Mouse (Mus musculus): ENCODE data around the gene Cdk9. TPM values are rescaled to one million over a fixed set of nuclear protein-coding genes. Genes with fewer than 3 reads are reported as not detected.

Gene Cdk9
- total and polyA plus RNA-seq, 3 experiments, result 30.9 to 125 TPM; not detected in 1

- TF ChIP-seq USF1 (IDR thresholded peaks at IDR 0.05; ENCODE audit: low read depth, low read length) (no peak), SIN3A (IDR thresholded peaks at IDR 0.05; ENCODE audit: low read length) (peak; percentile 70)
Observed at GRCm38 (mm10) chr2:32658873-32659272, 54.0 kb downstream of the Cdk9 start (continued).

GRCm38 (mm10) chr2:32655826-32656225 is 57.0 kb downstream of the Cdk9 start:
- H3K4me3 ChIP-seq (ENCODE audit: control insufficient read depth in 1 of 2, insufficient read depth in 1 of 2, low read depth in 2 of 2, low read length in 2 of 2), result no peak overlapping the region
- H3K9me3 ChIP-seq (replicated peaks; ENCODE audit: insufficient read depth, low read length), result no peaks in the 10 kb centered on the region
- no peak overlapping the region for H3K9ac ChIP-seq (ENCODE audit: control insufficient read depth, low read depth, low read length, poor library complexity, severe bottlenecking)
- H3K27ac ChIP-seq (ENCODE audit: control insufficient read depth, low read depth, low read length), result no peak overlapping the region
- H3K36me3 ChIP-seq (ENCODE audit: control insufficient read depth in 1 of 2, insufficient read depth in 2 of 2, low read length in 2 of 2), result peaks cover 0 to 15% of the 10 kb centered on the region in 2 experiments; a peak in 2 of 4 replicates
- H3K27me3 ChIP-seq (ENCODE audit: control insufficient read depth in 1 of 2, insufficient read depth in 2 of 2, low read length in 2 of 2), result no peaks in the 10 kb centered on the region
- TF ChIP-seq UBTF (IDR thresholded peaks at IDR 0.05; ENCODE audit: borderline replicate concordance, insufficient read depth, low read depth, low read length) (no peak), ELF1 (IDR thresholded peaks at IDR 0.05; ENCODE audit: low read depth, low read length) (no peak), GABPA (IDR thresholded peaks at IDR 0.05; ENCODE audit: low read depth, low read length) (no peak), MAX (IDR thresholded peaks at IDR 0.05; ENCODE audit: low read length) (no peak), MAFK (IDR thresholded peaks at IDR 0.05; ENCODE audit: borderline replicate concordance, low read depth, low read length) (no peak), TBP (IDR thresholded peaks at IDR 0.05; ENCODE audit: low read depth, low read length) (no peak), HCFC1 (IDR thresholded peaks at IDR 0.05; ENCODE audit: low read depth, low read length) (no peak), BHLHE40 (IDR thresholded peaks at IDR 0.05; ENCODE audit: borderline replicate concordance, low read depth, low read length) (no peak)
- no peaks in the 10 kb centered on the region for H3K79me2 ChIP-seq (ENCODE audit: control insufficient read depth, insufficient read depth, low read length, poor library complexity)
- no peak for DNase-seq (ENCODE audit: low read depth, low spot score)
- peaks cover 19 to 20% of the 10 kb centered on the region in 2 experiments for H3K4me1 ChIP-seq (ENCODE audit: control insufficient read depth in 1 of 2, insufficient read depth in 2 of 2, low read length in 2 of 2)

Other genes starting within 250 kb of the Cdk9 start
- gene Fam102a, start 177.7 kb downstream of the Cdk9 start, total RNA-seq (2012; rRNA removed), result 1.5 and 2.4 TPM in 2 replicates
- gene Fam102a, start 177.7 kb downstream of the Cdk9 start, polyA plus RNA-seq (2012; ENCODE audit: insufficient read depth in 1 of 2, insufficient read length in 2 of 2, low read depth in 1 of 2, low replicate concordance in 2 of 2, missing spikeins in 1 of 2), result 1 to 10 TPM in 1 of 2 experiments, not detected in 1; 1.8 TPM
- 39.5 and 45.8 TPM in 2 replicates for gene Dpm2, start 142.2 kb downstream of the Cdk9 start, total RNA-seq (2012; rRNA removed)
- gene Dpm2, start 142.2 kb downstream of the Cdk9 start, polyA plus RNA-seq (2012; ENCODE audit: insufficient read depth in 1 of 2, insufficient read length in 2 of 2, low read depth in 1 of 2, low replicate concordance in 2 of 2, missing spikeins in 1 of 2), result 100 to 1,000 TPM in 1 of 2 experiments, not detected in 1; 109 TPM
- gene Pip5kl1, start 138.3 kb downstream of the Cdk9 start, total RNA-seq (2012; rRNA removed), result 0.56 and 0.58 TPM in 2 replicates
- gene Pip5kl1, start 138.3 kb downstream of the Cdk9 start, polyA plus RNA-seq (2012; ENCODE audit: insufficient read depth in 1 of 2, insufficient read length in 2 of 2, low read depth in 1 of 2, low replicate concordance in 2 of 2, missing spikeins in 1 of 2), result under 1 TPM in 1 of 2 experiments, not detected in 1; 0.22 TPM
- 0.12 and 0.13 TPM in 2 replicates for gene 9430097D07Rik, start 137.4 kb downstream of the Cdk9 start, total RNA-seq (2012; rRNA removed)
- under 1 TPM in 1 of 2 experiments, not detected in 1; 0.11 TPM for gene 9430097D07Rik, start 137.4 kb downstream of the Cdk9 start, polyA plus RNA-seq (2012; ENCODE audit: insufficient read depth in 1 of 2, insufficient read length in 2 of 2, low read depth in 1 of 2, low replicate concordance in 2 of 2, missing spikeins in 1 of 2)
- gene St6galnac4, start 126.0 kb downstream of the Cdk9 start, total RNA-seq (2012; rRNA removed), result 44.3 and 58.3 TPM in 2 replicates
- 100 to 1,000 TPM in 1 of 2 experiments, not detected in 1; 109 TPM for gene St6galnac4, start 126.0 kb downstream of the Cdk9 start, polyA plus RNA-seq (2012; ENCODE audit: insufficient read depth in 1 of 2, insufficient read length in 2 of 2, low read depth in 1 of 2, low replicate concordance in 2 of 2, missing spikeins in 1 of 2)
- gene St6galnac6, start 113.4 kb downstream of the Cdk9 start, total RNA-seq (2012; rRNA removed), result 9.0 and 12.5 TPM in 2 replicates
- 10 to 100 TPM in 1 of 2 experiments, not detected in 1; 26.5 TPM for gene St6galnac6, start 113.4 kb downstream of the Cdk9 start, polyA plus RNA-seq (2012; ENCODE audit: insufficient read depth in 1 of 2, insufficient read length in 2 of 2, low read depth in 1 of 2, low replicate concordance in 2 of 2, missing spikeins in 1 of 2)
- gene Ak1, start 91.3 kb downstream of the Cdk9 start, total RNA-seq (2012; rRNA removed), result 0.12 TPM in 1 of 2 replicates, not detected in the other
- under 1 TPM in 1 of 2 experiments, not detected in 1; 0.13 TPM for gene Ak1, start 91.3 kb downstream of the Cdk9 start, polyA plus RNA-seq (2012; ENCODE audit: insufficient read depth in 1 of 2, insufficient read length in 2 of 2, low read depth in 1 of 2, low replicate concordance in 2 of 2, missing spikeins in 1 of 2)
- gene Eng, start 66.5 kb downstream of the Cdk9 start, total RNA-seq (2012; rRNA removed), result 0.33 and 0.73 TPM in 2 replicates
- 1 to 10 TPM in 1 of 2 experiments, not detected in 1; 1.0 TPM for gene Eng, start 66.5 kb downstream of the Cdk9 start, polyA plus RNA-seq (2012; ENCODE audit: insufficient read depth in 1 of 2, insufficient read length in 2 of 2, low read depth in 1 of 2, low replicate concordance in 2 of 2, missing spikeins in 1 of 2)
- 32.5 and 40.0 TPM in 2 replicates for gene Fpgs, start 8.9 kb downstream of the Cdk9 start, total RNA-seq (2012; rRNA removed)
- gene Fpgs, start 8.9 kb downstream of the Cdk9 start, polyA plus RNA-seq (2012; ENCODE audit: insufficient read depth in 1 of 2, insufficient read length in 2 of 2, low read depth in 1 of 2, low replicate concordance in 2 of 2, missing spikeins in 1 of 2), result 10 to 100 TPM in 1 of 2 experiments, not detected in 1; 73.9 TPM
- gene Sh2d3c, start 8.0 kb upstream of the Cdk9 start, total RNA-seq (2012; rRNA removed), result 0.19 and 0.26 TPM in 2 replicates
- gene Sh2d3c, start 8.0 kb upstream of the Cdk9 start, polyA plus RNA-seq (2012; ENCODE audit: insufficient read depth in 1 of 2, insufficient read length in 2 of 2, low read depth in 1 of 2, low replicate concordance in 2 of 2, missing spikeins in 1 of 2), result under 1 TPM in 1 of 2 experiments, not detected in 1; 0.43 TPM
- not detected in 2 replicates for gene 6330409D20Rik, start 27.9 kb upstream of the Cdk9 start, total RNA-seq (2012; rRNA removed)
- not detected for gene 6330409D20Rik, start 27.9 kb upstream of the Cdk9 start, polyA plus RNA-seq (2012; ENCODE audit: insufficient read depth in 1 of 2, insufficient read length in 2 of 2, low read depth in 1 of 2, low replicate concordance in 2 of 2, missing spikeins in 1 of 2)
- 46.6 and 54.7 TPM in 2 replicates for gene Tor2a, start 44.2 kb upstream of the Cdk9 start, total RNA-seq (2012; rRNA removed)
- gene Tor2a, start 44.2 kb upstream of the Cdk9 start, polyA plus RNA-seq (2012; ENCODE audit: insufficient read depth in 1 of 2, insufficient read length in 2 of 2, low read depth in 1 of 2, low replicate concordance in 2 of 2, missing spikeins in 1 of 2), result 10 to 100 TPM in 1 of 2 experiments, not detected in 1; 62.2 TPM
- 0.26 and 0.69 TPM in 2 replicates for gene Ttc16, start 62.6 kb upstream of the Cdk9 start, total RNA-seq (2012; rRNA removed)
- gene Ttc16, start 62.6 kb upstream of the Cdk9 start, polyA plus RNA-seq (2012; ENCODE audit: insufficient read depth in 1 of 2, insufficient read length in 2 of 2, low read depth in 1 of 2, low replicate concordance in 2 of 2, missing spikeins in 1 of 2), result under 1 TPM in 1 of 2 experiments, not detected in 1; 0.35 TPM
- gene Ptrh1, start 62.7 kb upstream of the Cdk9 start, total RNA-seq (2012; rRNA removed), result 18.0 and 27.9 TPM in 2 replicates
- 10 to 100 TPM in 1 of 2 experiments, not detected in 1; 12.3 TPM for gene Ptrh1, start 62.7 kb upstream of the Cdk9 start, polyA plus RNA-seq (2012; ENCODE audit: insufficient read depth in 1 of 2, insufficient read length in 2 of 2, low read depth in 1 of 2, low replicate concordance in 2 of 2, missing spikeins in 1 of 2)
- 0.12 and 0.13 TPM in 2 replicates for gene Cfap157, start 71.4 kb upstream of the Cdk9 start, total RNA-seq (2012; rRNA removed)
- 1 to 10 TPM in 1 of 2 experiments, not detected in 1; 2.3 TPM for gene Cfap157, start 71.4 kb upstream of the Cdk9 start, polyA plus RNA-seq (2012; ENCODE audit: insufficient read depth in 1 of 2, insufficient read length in 2 of 2, low read depth in 1 of 2, low replicate concordance in 2 of 2, missing spikeins in 1 of 2)
- 7.1 and 8.2 TPM in 2 replicates for gene Stxbp1, start 134.2 kb upstream of the Cdk9 start, total RNA-seq (2012; rRNA removed)
- gene Stxbp1, start 134.2 kb upstream of the Cdk9 start, polyA plus RNA-seq (2012; ENCODE audit: insufficient read depth in 1 of 2, insufficient read length in 2 of 2, low read depth in 1 of 2, low replicate concordance in 2 of 2, missing spikeins in 1 of 2), result 10 to 100 TPM in 1 of 2 experiments, not detected in 1; 33.2 TPM
- 11.5 and 17.5 TPM in 2 replicates for gene Fam129b, start 163.0 kb upstream of the Cdk9 start, total RNA-seq (2012; rRNA removed)
- gene Fam129b, start 163.0 kb upstream of the Cdk9 start, polyA plus RNA-seq (2012; ENCODE audit: insufficient read depth in 1 of 2, insufficient read length in 2 of 2, low read depth in 1 of 2, low replicate concordance in 2 of 2, missing spikeins in 1 of 2), result 10 to 100 TPM in 1 of 2 experiments, not detected in 1; 20.0 TPM
- gene Rpl12, start 248.5 kb upstream of the Cdk9 start, total RNA-seq (2012; rRNA removed), result 1,806 and 1,842 TPM in 2 replicates
- 100 to 1,000 TPM in 1 of 2 experiments, not detected in 1; 116 TPM for gene Rpl12, start 248.5 kb upstream of the Cdk9 start, polyA plus RNA-seq (2012; ENCODE audit: insufficient read depth in 1 of 2, insufficient read length in 2 of 2, low read depth in 1 of 2, low replicate concordance in 2 of 2, missing spikeins in 1 of 2)
- 13.5 and 17.9 TPM in 2 replicates for gene Lrsam1, start 248.5 kb upstream of the Cdk9 start, total RNA-seq (2012; rRNA removed)
- 10 to 100 TPM in 1 of 2 experiments, not detected in 1; 14.2 TPM for gene Lrsam1, start 248.5 kb upstream of the Cdk9 start, polyA plus RNA-seq (2012; ENCODE audit: insufficient read depth in 1 of 2, insufficient read length in 2 of 2, low read depth in 1 of 2, low replicate concordance in 2 of 2, missing spikeins in 1 of 2)